Mouse (Mus musculus): ENCODE measurements around the gene Fto. TPM values are rescaled to one million over a fixed set of nuclear protein-coding genes. Genes with fewer than 3 reads are reported as not detected.

Gene Fto
- total and polyA plus RNA-seq, 3 experiments = 8.4 to 43.2 (median 15.7) TPM

DNA sequence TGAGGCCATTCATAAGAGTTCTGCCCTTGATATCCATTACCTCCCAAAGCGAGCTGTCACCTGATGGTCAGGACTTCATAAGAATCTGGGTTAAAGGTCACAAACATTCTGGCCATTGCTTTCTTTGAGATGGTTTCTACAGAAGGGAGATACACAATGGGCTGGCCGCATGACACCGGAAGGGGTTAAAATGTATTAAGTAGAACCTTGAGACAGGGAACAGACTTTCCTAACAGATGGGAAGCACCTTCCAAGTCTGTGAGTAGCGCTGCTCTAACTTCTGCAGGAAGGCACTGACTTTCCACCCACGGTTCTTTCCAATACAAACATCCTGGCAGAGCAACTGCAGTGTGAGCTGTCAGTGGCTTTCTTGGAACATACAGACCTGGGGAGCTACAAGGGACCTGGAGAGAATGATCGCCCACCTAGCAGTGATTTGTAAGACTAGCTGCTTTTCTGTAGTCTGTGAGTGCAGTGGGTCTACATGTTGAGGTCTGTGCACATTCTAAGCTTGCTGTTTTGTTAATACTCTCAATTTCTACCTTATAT, 161.5 kb downstream of the Fto start:
- dilution Hi-C loops (cut with MboI; ENCODE audit: extremely low pct_ligation_motif_present, extremely low pct_unique_long_range_greater_than_20kb, low sequenced_read_pairs) = no loop called here
- no peak overlapping the region for H3K4me2 ChIP-seq (ENCODE audit: insufficient read depth, low read depth, poor library complexity, severe bottlenecking)

DNA sequence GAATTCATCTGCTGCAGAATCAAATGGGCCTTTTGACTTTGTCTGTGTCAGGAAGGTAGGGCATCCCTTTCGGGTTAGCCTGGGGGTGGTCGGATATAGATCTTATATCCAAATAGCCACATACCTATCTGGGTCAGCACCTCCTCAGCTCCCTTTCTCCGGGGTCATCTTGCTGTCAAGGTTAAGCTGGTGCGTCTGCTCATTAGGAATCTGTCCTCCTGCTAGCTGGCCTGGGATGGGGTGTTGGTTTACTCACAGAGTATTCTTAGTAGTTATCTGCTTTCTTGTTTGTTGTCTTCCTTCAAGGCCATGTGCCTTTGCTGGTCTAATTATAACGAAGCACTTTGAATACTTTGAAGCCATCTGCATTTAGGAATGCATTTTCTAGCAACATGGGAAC, 163.7 kb downstream of the Fto start:
- Histone ChIP-seq H3K9me3 (replicated peaks; ENCODE audit: low read length) (no peaks in the 10 kb centered on the region), H3K4me3 (replicated peaks in 1 of 3; ENCODE audit: low read depth in 2 of 3, low read length in 2 of 3, poor library complexity in 1 of 3) (no peak overlapping the region), H3K79me2 (replicated peaks; ENCODE audit: control insufficient read depth, extremely low read depth, insufficient read depth, poor library complexity, severe bottlenecking) (no peaks in the 10 kb centered on the region), H3K27me3 (replicated peaks) (no peaks in the 10 kb centered on the region), H3K36me3 (replicated peaks in 1 of 2; ENCODE audit: control insufficient read depth in 1 of 2, insufficient read depth in 1 of 2, low read length in 1 of 2) (peaks cover 9 to 64% of the 10 kb centered on the region in 2 experiments), H3K9ac (ENCODE audit: insufficient read depth, low read depth) (no peak overlapping the region), H3K4me2 (ENCODE audit: insufficient read depth, low read depth, poor library complexity, severe bottlenecking) (no peak overlapping the region), H3K4me1 (ENCODE audit: control insufficient read depth in 1 of 2, insufficient read depth in 2 of 2) (peaks cover 0 to 3% of the 10 kb centered on the region in 2 experiments; a peak in 2 of 4 replicates), H3K27ac (ENCODE audit: insufficient read depth, low read depth) (no peak overlapping the region)
- in situ Hi-C loops (cut with MboI; ENCODE audit: low pct_ligation_motif_present, low pct_unique_long_range_greater_than_20kb, low sequenced_read_pairs) (no loop called here), dilution Hi-C loops (cut with MboI; ENCODE audit: extremely low pct_ligation_motif_present, extremely low pct_unique_long_range_greater_than_20kb, low sequenced_read_pairs) (no loop called here)
- TF ChIP-seq POLR2A (IDR thresholded peaks at IDR 0.05; ENCODE audit: low read depth, low read length) (no peak), BHLHE40 (IDR thresholded peaks at IDR 0.05; ENCODE audit: low read depth, low read length) (no peak), TCF12 (IDR thresholded peaks at IDR 0.05; ENCODE audit: low read depth, low read length) (no peak), ELF1 (IDR thresholded peaks at IDR 0.05; ENCODE audit: low read depth, low read length) (no peak), SIN3A (IDR thresholded peaks at IDR 0.05; ENCODE audit: low read length) (no peak), TBP (conservative IDR thresholded peaks at IDR 0.05; ENCODE audit: low read depth, low read length) (no peak), MXI1 (IDR thresholded peaks at IDR 0.05; ENCODE audit: low read depth, low read length) (no peak), MAZ (IDR thresholded peaks at IDR 0.05; ENCODE audit: low read depth, low read length) (no peak), GABPA (IDR thresholded peaks at IDR 0.05; ENCODE audit: insufficient replicate concordance, low read depth, low read length) (no peak), E2F4 (IDR thresholded peaks at IDR 0.05; ENCODE audit: insufficient replicate concordance, low read depth, low read length) (no peak), USF2 (conservative IDR thresholded peaks at IDR 0.05; ENCODE audit: low read depth, low read length) (no peak), CTCF (conservative IDR thresholded peaks at IDR 0.05 in 1 of 2, IDR thresholded peaks at IDR 0.05 in 1 of 2; ENCODE audit: low read depth in 2 of 2, low read length in 2 of 2) (no peak)
- no peak for DNase-seq (ENCODE audit: extremely low read depth)

More for the DNA sequence above, 161.5 kb downstream of the Fto start:
- H3K9ac ChIP-seq (ENCODE audit: insufficient read depth, low read depth) = no peak overlapping the region
- no peaks in the 10 kb centered on the region for H3K79me2 ChIP-seq (replicated peaks; ENCODE audit: control insufficient read depth, extremely low read depth, insufficient read depth, poor library complexity, severe bottlenecking)
- no peak for DNase-seq (ENCODE audit: extremely low read depth)
- in situ Hi-C loops (cut with MboI; ENCODE audit: low pct_ligation_motif_present, low pct_unique_long_range_greater_than_20kb, low sequenced_read_pairs) = no loop called here
- no peak for TF ChIP-seq ELF1 (IDR thresholded peaks at IDR 0.05; ENCODE audit: low read depth, low read length)
- TF ChIP-seq ZMIZ1 (IDR thresholded peaks at IDR 0.05; ENCODE audit: low read depth, low read length) = no peak
- TF ChIP-seq ETS1 (conservative IDR thresholded peaks at IDR 0.05; ENCODE audit: low read depth, low read length) = no peak
- TF ChIP-seq SIN3A (IDR thresholded peaks at IDR 0.05; ENCODE audit: low read length) = no peak
- no peak for TF ChIP-seq MXI1 (IDR thresholded peaks at IDR 0.05; ENCODE audit: low read depth, low read length)
- no peak for TF ChIP-seq MEF2A (IDR thresholded peaks at IDR 0.05; ENCODE audit: borderline replicate concordance, low read depth, low read length)
- peaks cover 0 to 3% of the 10 kb centered on the region in 2 experiments; a peak in 2 of 4 replicates for H3K4me1 ChIP-seq (ENCODE audit: control insufficient read depth in 1 of 2, insufficient read depth in 2 of 2)
- peaks cover 9 to 60% of the 10 kb centered on the region in 2 experiments for H3K36me3 ChIP-seq (replicated peaks in 1 of 2; ENCODE audit: control insufficient read depth in 1 of 2, insufficient read depth in 1 of 2, low read length in 1 of 2)
- no peak overlapping the region for H3K4me3 ChIP-seq (replicated peaks in 1 of 3; ENCODE audit: low read depth in 2 of 3, low read length in 2 of 3, poor library complexity in 1 of 3)
- no peak overlapping the region for H3K27ac ChIP-seq (ENCODE audit: insufficient read depth, low read depth)
- no peaks in the 10 kb centered on the region for H3K9me3 ChIP-seq (replicated peaks; ENCODE audit: low read length)
- no peaks in the 10 kb centered on the region for H3K27me3 ChIP-seq (replicated peaks)

All from CH12.LX (cell line).